Mouse (Mus musculus) myocyte (in vitro differentiated cells): ENCODE results near the gene Cblc.

Source experiments
- CEBPB ChIP-seq: IDR thresholded peaks from 2 replicates; pipeline ENCODE4 v1.6.1; 2011; ENCODE audit warnings: mild to moderate bottlenecking, moderate library complexity; ENCODE audit not compliant: poor library complexity, insufficient read depth, severe bottlenecking
- MAX ChIP-seq: IDR thresholded peaks from one replicate; pipeline ENCODE4 v1.6.1; 2011; ENCODE audit warnings: low read depth, mild to moderate bottlenecking, control low read depth
- MYOD1 ChIP-seq, 3 experiments: IDR thresholded peaks; one replicate each; pipeline ENCODE4 v1.6.1; 2011; ENCODE audit warnings: control low read depth in 2 of 3, low read depth in 2 of 3, mild to moderate bottlenecking in 2 of 3, moderate library complexity in 1 of 3; ENCODE audit not compliant: insufficient read length in 2 of 3, control insufficient read depth in 1 of 3
- POLR2A ChIP-seq: IDR thresholded peaks from one replicate; pipeline ENCODE4 v1.6.1; 2011; ENCODE audit warnings: low read depth, mild to moderate bottlenecking, control low read depth, moderate library complexity; ENCODE audit not compliant: insufficient read length
- SRF ChIP-seq: IDR thresholded peaks from one replicate; pipeline ENCODE4 v1.6.1; 2011; ENCODE audit warnings: low read depth; ENCODE audit not compliant: control insufficient read depth, insufficient read length
- TCF12 ChIP-seq: IDR thresholded peaks from one replicate; pipeline ENCODE4 v1.6.1; 2011; ENCODE audit warnings: mild to moderate bottlenecking, control low read depth; ENCODE audit not compliant: poor library complexity, insufficient read depth, severe bottlenecking
- USF1 ChIP-seq: IDR thresholded peaks from one replicate; pipeline ENCODE4 v1.6.1; 2011; ENCODE audit warnings: low read depth, mild to moderate bottlenecking, control low read depth, moderate library complexity

DNA sequence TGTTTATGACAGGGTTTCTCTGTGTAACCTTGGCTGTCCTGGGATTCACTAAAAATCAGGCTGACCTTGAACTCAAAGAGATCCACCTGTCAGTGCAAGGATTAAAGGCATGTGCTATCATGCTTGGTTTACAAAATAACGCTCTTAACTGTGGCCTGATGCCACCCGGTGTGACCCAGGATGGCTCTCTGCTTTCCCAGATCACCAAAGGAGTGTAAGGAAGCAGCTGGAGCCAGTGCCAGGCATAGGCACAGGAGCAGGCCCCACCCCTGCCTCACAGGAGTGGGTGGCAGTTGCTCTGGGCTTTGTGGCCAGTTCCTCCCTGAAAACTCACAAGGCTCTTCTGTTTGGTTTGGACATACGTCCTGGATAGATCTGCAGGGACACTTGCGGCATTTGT lies 43.8 kb upstream of the Cblc start:
- TF ChIP-seq USF1: no peak
- no peak for TF ChIP-seq TCF12
- TF ChIP-seq POLR2A: no peak
- no peak for TF ChIP-seq MYOD1 (IDR thresholded peaks at IDR 0.05; ENCODE audit: control insufficient read depth in 1 of 3, insufficient read length in 2 of 3, low read depth in 2 of 3)
- TF ChIP-seq CEBPB: no peak
- TF ChIP-seq MAX: no peak
- no peak for TF ChIP-seq SRF
